Mouse (Mus musculus) frontal cortex, postnatal 10 days (tissue): ENCODE data around the gene Unc5c.

Source experiments
- DNase-seq, 2 experiments: peaks; one replicate each; pipeline ENCODE4 v3.0.0; 2022; ENCODE audit warnings: low spot score in 2 of 2, mixed read lengths in 1 of 2

Gene Unc5c

GRCm38 (mm10) chr3:141814776-141815175 is 349.8 kb downstream of the Unc5c start:
- DNase-seq = no peak

DNA sequence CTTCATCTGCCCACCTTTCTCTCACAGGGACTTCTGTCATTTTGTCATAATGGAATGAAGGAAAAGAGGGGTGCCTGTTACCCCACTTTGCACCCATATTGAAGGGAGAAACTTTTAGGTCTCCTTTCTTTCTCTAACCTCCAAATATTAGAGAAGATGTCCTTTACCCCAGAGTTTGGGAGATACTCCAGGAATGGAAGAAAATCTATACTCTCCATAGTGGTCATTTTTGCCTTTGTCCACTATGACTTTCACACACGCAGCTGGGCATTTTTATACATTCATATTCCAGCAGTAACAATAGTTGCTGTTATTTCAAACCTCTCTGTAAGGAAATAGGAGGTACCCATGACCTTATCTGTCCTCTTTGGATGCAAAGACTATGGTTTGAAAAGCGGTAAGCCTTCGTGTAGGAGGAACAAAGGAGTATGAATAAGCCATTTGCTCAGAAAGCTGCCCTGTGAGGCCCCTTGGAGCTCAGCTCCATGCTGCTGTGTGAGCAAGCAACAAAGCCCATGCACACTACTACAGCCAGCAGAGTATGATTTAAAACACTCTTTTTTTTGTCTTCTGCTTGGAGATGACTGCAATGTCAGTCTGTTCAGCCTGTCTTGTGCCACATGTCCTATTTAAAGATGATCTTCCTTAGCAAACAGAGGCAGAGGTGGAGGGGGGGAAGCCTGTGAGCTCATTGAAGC is 353.7 kb downstream of the Unc5c start:
- DNase-seq = no peak

GRCm38 (mm10) chr3:141819331-141819941 is 354.4 kb downstream of the Unc5c start:
- peak in 1 of 2 experiments; percentile 22 for DNase-seq

- DNase-seq = no peak
Measured at GRCm38 (mm10) chr3:141828301-141828700, 363.3 kb downstream of the Unc5c start.

GRCm38 (mm10) chr3:141831135-141831534 is 366.1 kb downstream of the Unc5c start:
- DNase-seq = peak; percentile 37 to 65

DNA sequence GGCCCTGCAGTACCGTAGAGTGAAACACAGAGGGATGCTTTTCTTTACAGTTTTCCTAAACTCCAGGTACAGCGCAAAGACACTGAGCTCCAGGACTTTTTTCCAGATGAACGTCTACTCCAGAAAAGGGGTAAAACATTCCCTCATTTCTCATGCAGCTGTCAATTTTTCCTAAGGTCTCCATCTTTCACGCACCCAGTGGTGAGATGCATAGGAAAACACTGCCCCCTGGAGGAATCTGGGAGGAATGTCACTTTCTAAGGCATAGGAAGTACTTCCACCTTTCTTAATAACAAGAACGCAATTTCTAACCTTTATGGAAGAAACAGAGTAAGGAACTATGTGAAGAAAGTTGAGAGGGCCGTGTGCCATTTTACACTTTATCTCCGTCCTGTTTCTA is 373.8 kb downstream of the Unc5c start:
- DNase-seq = no peak

GRCm38 (mm10) chr3:141849206-141849605 is 384.2 kb downstream of the Unc5c start:
- no peak for DNase-seq

DNA sequence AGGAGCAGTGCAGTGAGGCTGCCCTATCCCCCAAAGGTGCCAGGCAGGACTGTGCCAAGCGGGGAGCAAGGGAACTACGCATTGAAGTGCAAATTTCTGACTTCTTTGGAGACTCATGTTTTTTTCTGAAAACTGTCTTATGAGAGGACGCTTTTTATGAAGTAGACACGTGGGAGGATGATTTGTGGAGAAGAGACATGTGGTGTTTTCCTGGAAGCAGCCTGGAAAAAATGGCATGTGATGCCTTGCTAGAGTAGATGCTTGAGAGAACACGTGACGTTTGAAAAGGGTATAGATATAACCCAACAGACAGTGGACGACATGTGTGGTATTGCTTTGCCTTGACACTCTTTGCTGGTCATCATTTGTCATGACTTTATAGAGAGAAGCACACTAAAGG is 385.1 kb downstream of the Unc5c start:
- no peak for DNase-seq

GRCm38 (mm10) chr3:141854339-141854738 is 389.3 kb downstream of the Unc5c start:
- no peak for DNase-seq

- no peak for DNase-seq
Measured at GRCm38 (mm10) chr3:141857123-141857522, 392.1 kb downstream of the Unc5c start.

GRCm38 (mm10) chr3:141862816-141863461 is 397.9 kb downstream of the Unc5c start:
- DNase-seq = peak in 1 of 2 experiments; percentile 37

DNA sequence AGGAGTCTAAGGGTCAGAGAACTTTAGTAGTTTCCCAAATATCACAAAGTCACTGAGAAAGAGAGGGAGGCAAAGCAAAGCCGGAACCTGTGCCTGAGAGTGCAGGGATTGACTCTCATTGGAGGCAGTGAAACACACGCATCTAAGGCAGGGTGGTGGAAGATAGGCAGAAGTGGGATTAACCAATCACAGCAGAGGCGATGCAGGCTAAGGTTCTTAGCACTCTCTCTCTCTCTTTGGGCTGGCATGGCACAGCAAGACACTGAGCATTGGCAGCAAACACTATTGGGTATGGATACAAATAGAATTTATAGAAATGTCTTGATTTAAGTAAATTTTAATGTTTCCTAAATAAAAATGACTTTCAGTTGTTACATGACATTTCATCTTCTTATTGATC is 406.8 kb downstream of the Unc5c start:
- DNase-seq = no peak

- DNase-seq = no peak
Measured at GRCm38 (mm10) chr3:141872337-141873042, 407.5 kb downstream of the Unc5c start.

GRCm38 (mm10) chr3:141882496-141882895 is 417.5 kb downstream of the Unc5c start:
- no peak for DNase-seq

- DNase-seq = no peak
Measured at GRCm38 (mm10) chr3:141884190-141884589, 419.2 kb downstream of the Unc5c start.
